Mouse (Mus musculus) adrenal gland, adult 2 months (tissue): ENCODE data around the gene Il12rb1. TPM values are rescaled to one million over a fixed set of nuclear protein-coding genes. Genes with fewer than 3 reads are reported as not detected.

Experiments
- microRNA-seq, 2 experiments: library from miRNA; unstranded; fragments of <30 nt; microRNA quantifications; one replicate each; pipeline ENCODE4 v1.2.0; 2021
- polyA plus RNA-seq: library from polyadenylated mRNA; depleted of rRNA; stranded (reverse); fragments of >200 nt; gene quantifications from 2 replicates; pipeline ENCODE4 v1.2.3, GENCODE M21; 2012; rRNA removed
- total RNA-seq, 2 experiments: library from RNA; stranded (reverse); gene quantifications; 2 replicates each; pipeline ENCODE4 v1.2.3; 2021

Gene Il12rb1
- total and polyA plus RNA-seq, 3 experiments, result 0.10 to 0.28 TPM; not detected in 1

Small RNA genes within 50 kb of the gene (microRNA-seq; reads per million reads assigned to microRNA genes)
- 1.1 to 1.7 reads per million in 2 experiments for gene Mir7240

Other genes starting within 250 kb of the Il12rb1 start
- 100 to 1,000 TPM; 103 to 199 TPM for gene Isyna1, start 214.1 kb upstream of the Il12rb1 start, total RNA-seq
- 344 and 376 TPM in 2 replicates for gene Isyna1, start 214.1 kb upstream of the Il12rb1 start, polyA plus RNA-seq
- gene Ssbp4, start 199.6 kb upstream of the Il12rb1 start, total RNA-seq, result 100 to 1,000 TPM in 1 of 2 experiments, 10 to 100 TPM in 1; 76.2 to 110 TPM
- 476 and 593 TPM in 2 replicates for gene Ssbp4, start 199.6 kb upstream of the Il12rb1 start, polyA plus RNA-seq
- 1 to 10 TPM; 1.8 to 3.6 TPM for gene Lrrc25, start 192.3 kb upstream of the Il12rb1 start, total RNA-seq
- 8.4 and 11.1 TPM in 2 replicates for gene Lrrc25, start 192.3 kb upstream of the Il12rb1 start, polyA plus RNA-seq
- gene Gdf15, start 176.0 kb upstream of the Il12rb1 start, total RNA-seq, result 10 to 100 TPM in 1 of 2 experiments, 1 to 10 TPM in 1; 1.3 to 44.6 TPM
- 18.5 and 22.2 TPM in 2 replicates for gene Gdf15, start 176.0 kb upstream of the Il12rb1 start, polyA plus RNA-seq
- 100 to 1,000 TPM; 115 to 127 TPM for gene Pgpep1, start 148.1 kb upstream of the Il12rb1 start, total RNA-seq
- gene Pgpep1, start 148.1 kb upstream of the Il12rb1 start, polyA plus RNA-seq, result 115 and 117 TPM in 2 replicates
- 10 to 100 TPM; 65.2 to 88.5 TPM for gene Lsm4, start 135.2 kb upstream of the Il12rb1 start, total RNA-seq
- gene Lsm4, start 135.2 kb upstream of the Il12rb1 start, polyA plus RNA-seq, result 81.3 and 112 TPM in 2 replicates
- 100 to 1,000 TPM; 214 to 246 TPM for gene Jund, start 109.5 kb upstream of the Il12rb1 start, total RNA-seq
- gene Jund, start 109.5 kb upstream of the Il12rb1 start, polyA plus RNA-seq, result 1,009 and 1,256 TPM in 2 replicates
- gene Iqcn, start 105.0 kb upstream of the Il12rb1 start, total RNA-seq, result under 1 TPM in 1 of 2 experiments, not detected in 1; 0.12 TPM
- 0.25 and 0.28 TPM in 2 replicates for gene Iqcn, start 105.0 kb upstream of the Il12rb1 start, polyA plus RNA-seq
- gene Gm3336, start 89.9 kb upstream of the Il12rb1 start, total RNA-seq, result under 1 TPM in 1 of 2 experiments, not detected in 1; 0.69 TPM
- gene Gm3336, start 89.9 kb upstream of the Il12rb1 start, polyA plus RNA-seq, result 0.51 and 0.97 TPM in 2 replicates
- gene Pde4c, start 84.7 kb upstream of the Il12rb1 start, total RNA-seq, result 1 to 10 TPM in 1 of 2 experiments, under 1 TPM in 1; 0.76 to 1.0 TPM
- gene Pde4c, start 84.7 kb upstream of the Il12rb1 start, polyA plus RNA-seq, result 2.9 and 3.3 TPM in 2 replicates
- 10 to 100 TPM; 49.1 to 85.5 TPM for gene Rab3a, start 53.8 kb upstream of the Il12rb1 start, total RNA-seq
- 141 and 152 TPM in 2 replicates for gene Rab3a, start 53.8 kb upstream of the Il12rb1 start, polyA plus RNA-seq
- 100 to 1,000 TPM; 108 to 132 TPM for gene Mpv17l2, start 47.5 kb upstream of the Il12rb1 start, total RNA-seq
- gene Mpv17l2, start 47.5 kb upstream of the Il12rb1 start, polyA plus RNA-seq, result 359 and 417 TPM in 2 replicates
- 10 to 100 TPM; 37.2 to 49.0 TPM for gene Pik3r2, start 31.7 kb upstream of the Il12rb1 start, total RNA-seq
- 296 and 305 TPM in 2 replicates for gene Pik3r2, start 31.7 kb upstream of the Il12rb1 start, polyA plus RNA-seq
- gene Mast3, start 3.4 kb upstream of the Il12rb1 start, total RNA-seq, result 10 to 100 TPM; 18.9 to 20.5 TPM
- 91.5 and 91.7 TPM in 2 replicates for gene Mast3, start 3.4 kb upstream of the Il12rb1 start, polyA plus RNA-seq
- 10 to 100 TPM in 1 of 2 experiments, 1 to 10 TPM in 1; 9.0 to 10.8 TPM for gene Arrdc2, start 31.3 kb downstream of the Il12rb1 start, total RNA-seq
- gene Arrdc2, start 31.3 kb downstream of the Il12rb1 start, polyA plus RNA-seq, result 60.7 and 72.6 TPM in 2 replicates
- 1 to 10 TPM; 1.6 to 5.0 TPM for gene Kcnn1, start 54.8 kb downstream of the Il12rb1 start, total RNA-seq
- 10.0 and 12.9 TPM in 2 replicates for gene Kcnn1, start 54.8 kb downstream of the Il12rb1 start, polyA plus RNA-seq
- gene Ccdc124, start 65.5 kb downstream of the Il12rb1 start, total RNA-seq, result 10 to 100 TPM; 65.0 TPM
- gene Ccdc124, start 65.5 kb downstream of the Il12rb1 start, polyA plus RNA-seq, result 52.5 and 58.3 TPM in 2 replicates
- under 1 TPM in 1 of 2 experiments, not detected in 1; 0.10 TPM for gene Slc5a5, start 84.3 kb downstream of the Il12rb1 start, total RNA-seq
- 0.12 and 0.26 TPM in 2 replicates for gene Slc5a5, start 84.3 kb downstream of the Il12rb1 start, polyA plus RNA-seq
- 1,000 to 10,000 TPM; 1,392 to 1,465 TPM for gene Rpl18a, start 89.0 kb downstream of the Il12rb1 start, total RNA-seq
- 4,067 and 4,322 TPM in 2 replicates for gene Rpl18a, start 89.0 kb downstream of the Il12rb1 start, polyA plus RNA-seq
- 10 to 100 TPM; 30.7 to 35.6 TPM for gene Map1s, start 97.5 kb downstream of the Il12rb1 start, total RNA-seq
- gene Map1s, start 97.5 kb downstream of the Il12rb1 start, polyA plus RNA-seq, result 100 and 105 TPM in 2 replicates